Mouse (Mus musculus) ES-E14 (cell line): ENCODE results near the gene Rnf130.

ENCODE experiments used
- HCFC1 ChIP-seq: IDR thresholded peaks from 2 replicates; pipeline ENCODE4 v1.6.1; 2012; ENCODE audit warnings: low read length, inconsistent platforms, borderline replicate concordance; ENCODE audit not compliant: insufficient read depth
- ZC3H11A ChIP-seq: IDR thresholded peaks from 2 replicates; pipeline ENCODE4 v1.6.1; 2012; ENCODE audit warnings: low read depth, mild to moderate bottlenecking, inconsistent platforms, low read length, borderline replicate concordance

GRCm38 (mm10) chr11:50090982-50091675 lies 66.0 kb downstream of the Rnf130 start:
- no peak for TF ChIP-seq ZC3H11A
- no peak for TF ChIP-seq HCFC1
